Mouse (Mus musculus): ENCODE results near the gene Snrnp27. TPM values are rescaled to one million over a fixed set of nuclear protein-coding genes. Genes with fewer than 3 reads are reported as not detected.

Gene Snrnp27
- polyA plus RNA-seq (2015; fragmentation: Nextera tagmentation; extraction: Ambion mirVana): 76.2 and 81.8 TPM in 2 replicates

DNA sequence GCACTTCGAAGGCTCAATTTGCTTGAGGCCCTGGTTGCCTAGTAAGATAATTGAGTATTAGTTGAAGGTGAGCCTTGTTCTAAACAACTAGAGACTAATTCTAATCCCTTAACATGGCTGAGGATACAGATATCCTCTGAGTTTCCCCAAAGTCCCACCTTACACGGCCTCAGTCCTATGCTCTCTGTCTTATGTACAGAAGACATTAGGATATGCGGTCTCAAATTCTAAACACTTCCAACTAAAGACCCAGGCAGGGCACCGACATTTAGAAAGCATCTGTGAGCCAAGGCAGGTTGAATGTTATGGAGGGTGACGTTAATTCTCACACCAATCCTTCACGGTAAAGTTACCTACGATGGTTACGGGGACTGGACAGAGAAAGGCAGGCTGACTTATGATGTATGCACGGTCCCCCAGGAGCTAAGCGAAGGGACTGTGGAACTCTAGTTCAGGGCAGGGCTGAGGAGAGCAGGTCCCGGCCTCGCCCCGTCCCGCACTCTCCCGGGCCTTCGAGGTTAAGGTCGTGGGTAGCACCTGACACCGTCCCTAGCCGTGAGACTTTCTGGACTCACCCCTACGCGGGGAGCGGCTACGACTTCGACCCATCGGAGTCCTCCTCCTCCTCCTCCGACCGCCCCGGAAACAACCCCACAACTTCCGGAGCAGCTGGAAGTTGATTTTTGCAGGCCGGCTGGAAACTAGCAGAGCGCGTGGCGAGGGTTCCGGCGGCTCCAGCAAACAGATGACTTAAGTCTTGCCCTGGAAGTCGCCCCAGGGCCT, at the start of gene Snrnp27:
Gene Snrnp27 (minus strand): TSS at position 651 of the 783 bp plus-strand sequence.

DNA sequence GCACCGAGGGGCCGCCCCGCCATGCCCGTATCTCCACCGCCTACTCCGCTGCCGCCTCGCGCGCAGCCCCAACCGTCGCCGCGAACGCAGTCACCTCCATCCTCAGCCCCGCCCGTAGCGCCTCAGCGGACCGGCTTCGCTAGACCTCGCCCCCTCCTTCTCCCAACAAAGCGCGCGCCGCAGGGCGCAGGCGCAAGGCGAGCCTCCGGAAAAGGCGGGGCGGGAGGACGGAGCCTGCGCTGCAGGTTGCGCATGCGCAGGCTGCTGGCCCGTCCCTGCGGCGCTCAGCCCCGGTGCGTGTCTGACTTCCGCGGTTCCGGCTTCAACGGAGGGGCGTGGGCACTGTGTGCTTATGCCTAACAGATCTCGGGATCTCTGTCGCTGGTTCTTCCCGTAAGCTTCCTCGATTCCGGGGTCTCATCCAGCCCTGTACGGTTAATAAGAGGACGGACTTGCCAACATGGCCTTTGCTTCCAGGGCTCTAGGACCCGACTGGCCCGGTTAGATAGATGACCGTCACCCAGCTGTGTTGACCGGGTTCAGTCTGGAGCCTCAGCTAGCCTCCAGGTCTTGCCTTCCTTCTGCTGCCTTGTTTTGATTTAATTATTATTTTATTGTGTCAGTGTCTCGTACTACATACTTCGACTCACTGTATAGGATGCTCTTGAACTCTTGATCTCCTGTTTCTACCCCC, 49.0 kb upstream of the Snrnp27 start, which contains the start of gene Gmcl1:
Gene Gmcl1 (minus strand): TSS at position 201 of the 694 bp plus-strand sequence.

DNA sequence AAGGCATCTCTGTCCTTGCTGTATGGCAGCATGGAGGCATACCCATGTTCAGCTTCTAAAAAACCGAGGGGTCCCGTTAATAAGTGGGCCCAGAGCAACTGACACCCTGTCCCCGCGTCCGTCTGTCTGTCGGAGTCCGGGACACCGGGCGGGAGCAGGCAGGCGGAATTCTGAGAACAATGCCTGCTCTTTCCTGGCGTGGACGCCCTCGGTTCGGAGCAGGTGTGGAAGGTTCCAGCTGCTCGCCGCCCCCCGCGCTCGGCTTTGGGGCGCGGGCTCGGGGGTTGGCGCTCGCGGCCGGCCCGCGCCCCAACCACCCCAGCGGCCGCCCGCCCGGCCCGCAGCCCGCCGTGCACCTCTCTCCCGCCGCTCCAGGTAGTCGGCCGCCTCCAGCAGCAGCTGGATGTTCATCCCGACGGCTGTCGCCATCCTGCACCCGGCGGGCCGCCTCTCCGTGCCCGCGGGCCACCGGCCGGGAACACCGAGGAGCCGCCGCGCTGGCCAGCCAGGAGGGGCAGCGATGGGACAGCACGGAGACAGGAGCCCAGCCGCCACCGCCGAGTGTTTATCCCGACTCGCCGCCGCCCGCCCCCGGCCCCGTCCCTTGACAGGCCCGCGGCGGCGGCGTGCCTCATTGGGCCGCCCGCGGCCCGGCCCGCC, 15.6 kb downstream of the Snrnp27 start, which contains the start of gene Mxd1:
Gene Mxd1 (minus strand): TSS at position 582 of the 660 bp plus-strand sequence.

DNA sequence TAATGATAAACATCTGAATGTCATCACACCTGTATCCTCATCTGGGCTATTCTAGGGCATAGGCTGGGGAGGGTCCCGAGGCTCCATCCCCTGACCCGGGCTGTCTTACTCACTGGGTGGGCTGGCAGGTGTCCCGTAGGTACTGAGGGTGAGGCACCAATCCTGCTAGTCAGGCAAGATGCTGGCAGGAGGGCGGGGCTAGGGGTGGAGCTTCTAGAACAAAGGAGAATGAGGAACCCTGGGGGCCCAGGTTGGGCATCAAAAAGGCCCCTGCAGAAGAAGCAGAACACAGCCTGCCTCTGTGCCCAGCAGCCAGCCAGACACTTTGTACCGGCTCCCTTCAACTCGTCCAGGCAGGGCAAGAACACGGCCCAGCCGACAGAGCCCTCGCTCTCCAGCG, 56.4 kb downstream of the Snrnp27 start, which contains the start of gene Asprv1:
Gene Asprv1 (plus strand): TSS at position 219 of the 400 bp plus-strand sequence.

Other genes starting within 250 kb of the Snrnp27 start
- gene C87436, start 246.1 kb downstream of the Snrnp27 start, polyA plus RNA-seq (2015; fragmentation: Nextera tagmentation; extraction: Ambion mirVana): 17.3 and 21.0 TPM in 2 replicates
- gene Pcbp1, start 158.2 kb downstream of the Snrnp27 start, polyA plus RNA-seq (2015; fragmentation: Nextera tagmentation; extraction: Ambion mirVana): 271 and 280 TPM in 2 replicates
- gene Asprv1, start 56.4 kb downstream of the Snrnp27 start, polyA plus RNA-seq (2015; fragmentation: Nextera tagmentation; extraction: Ambion mirVana): 45.2 and 54.4 TPM in 2 replicates
- 46.8 and 47.6 TPM in 2 replicates for gene Mxd1, start 15.4 kb downstream of the Snrnp27 start, polyA plus RNA-seq (2015; fragmentation: Nextera tagmentation; extraction: Ambion mirVana)
- 10.3 and 11.2 TPM in 2 replicates for gene Gmcl1, start 48.9 kb upstream of the Snrnp27 start, polyA plus RNA-seq (2015; fragmentation: Nextera tagmentation; extraction: Ambion mirVana)
- 8.9 and 11.3 TPM in 2 replicates for gene Anxa4, start 109.1 kb upstream of the Snrnp27 start, polyA plus RNA-seq (2015; fragmentation: Nextera tagmentation; extraction: Ambion mirVana)
- gene Aak1, start 165.0 kb upstream of the Snrnp27 start, polyA plus RNA-seq (2015; fragmentation: Nextera tagmentation; extraction: Ambion mirVana): 4.6 and 4.8 TPM in 2 replicates